8 mouse cellular contexts compared by ENCODE assay signal in genomic region chr12:17795660-17796278, GRCm38 (mm10).
DNase-seq lines count a peak whose midpoint lies in the region; ATAC-seq and TF ChIP-seq lines count a peak whose summit lies in the region.

No protein-coding gene starts in this region.

- ATAC-seq in erythroid progenitor cell, adult 5-6 weeks (replicated peaks; ENCODE audit: low FRiP score, poor library complexity, severe bottlenecking) = no peak

- no peaks in the 10 kb centered on the region for H3K36me3 ChIP-seq in CH12.LX (replicated peaks in 1 of 2; ENCODE audit: control insufficient read depth in 1 of 2, insufficient read depth in 1 of 2, low read length in 1 of 2)

- no peaks in the 10 kb centered on the region for H3K4me1 ChIP-seq in CH12.LX (ENCODE audit: control insufficient read depth in 1 of 2, insufficient read depth in 2 of 2)

- peak; percentile 44 to 67 for TF ChIP-seq CTCF in CH12.LX (conservative IDR thresholded peaks at IDR 0.05 in 1 of 2, IDR thresholded peaks at IDR 0.05 in 1 of 2; ENCODE audit: low read depth in 2 of 2, low read length in 2 of 2)
- peak; percentile 77 for TF ChIP-seq CTCF in layer of hippocampus, adult 2 months (conservative IDR thresholded peaks at IDR 0.05)

- H3K27me3 ChIP-seq in CH12.LX (replicated peaks) = no peaks in the 10 kb centered on the region

- no peaks in the 10 kb centered on the region for H3K79me2 ChIP-seq in CH12.LX (replicated peaks; ENCODE audit: control insufficient read depth, extremely low read depth, insufficient read depth, poor library complexity, severe bottlenecking)

- no peak overlapping the region for H3K27ac ChIP-seq in CH12.LX (ENCODE audit: insufficient read depth, low read depth)
- H3K27ac ChIP-seq in layer of hippocampus, adult 2 months = no peak overlapping the region

- in situ Hi-C loops in CH12.LX (cut with MboI; ENCODE audit: low pct_ligation_motif_present, low pct_unique_long_range_greater_than_20kb, low sequenced_read_pairs) = loop anchor here (10.0 kb wide), 1 partner anchor 121 kb away; no protein-coding TSS in a partner anchor

- no peak overlapping the region for H3K9ac ChIP-seq in CH12.LX (ENCODE audit: insufficient read depth, low read depth)

- H3K9me3 ChIP-seq in CH12.LX (replicated peaks; ENCODE audit: low read length) = no peaks in the 10 kb centered on the region

- DNase-seq in CH12.LX (ENCODE audit: extremely low read depth) = peak; percentile 58
- peak; percentile 65 for DNase-seq in ZHBTc4 (ENCODE audit: low read depth, low spot score)
- DNase-seq in cerebellum, postnatal 4 days (ENCODE audit: low spot score in 2 of 2) = peak; percentile 58 to 66
- DNase-seq in heart, postnatal 36 days = peak; percentile 71 to 86
- DNase-seq in layer of hippocampus, adult 2 months (ENCODE audit: low spot score in 2 of 2) = peak; percentile 9 to 68
- peak; percentile 85 for DNase-seq in lung, postnatal 14 days
- DNase-seq in right cerebral cortex, postnatal 25 days = peak; percentile 14

- H3K4me3 ChIP-seq in CH12.LX (replicated peaks in 1 of 3; ENCODE audit: low read depth in 2 of 3, low read length in 2 of 3, poor library complexity in 1 of 3) = no peak overlapping the region
- no peak overlapping the region for H3K4me3 ChIP-seq in layer of hippocampus, adult 2 months

- TF ChIP-seq POLR2A in CH12.LX (IDR thresholded peaks at IDR 0.05; ENCODE audit: low read depth, low read length) = no peak

- H3K4me2 ChIP-seq in CH12.LX (ENCODE audit: insufficient read depth, low read depth, poor library complexity, severe bottlenecking) = no peak overlapping the region

- intact Hi-C loops in heart, postnatal 36 days (cut with DNase I) = loop anchor here (2.0 to 5.0 kb wide), 4 partner anchors 108 to 428 kb away; no protein-coding TSS in a partner anchor

- TF ChIP-seq EP300 in CH12.LX (IDR thresholded peaks at IDR 0.05; ENCODE audit: low read length) = no peak

- dilution Hi-C loops in CH12.LX (cut with MboI; ENCODE audit: extremely low pct_ligation_motif_present, extremely low pct_unique_long_range_greater_than_20kb, low sequenced_read_pairs) = no loop called here

- peak; percentile 58 for TF ChIP-seq RAD21 in CH12.LX (IDR thresholded peaks at IDR 0.05; ENCODE audit: low read depth, low read length)

TF ChIP-seq in CH12.LX, 34 proteins besides CTCF, POLR2A, EP300 and RAD21:
- no peak for TF ChIP-seq RCOR1 (conservative IDR thresholded peaks at IDR 0.05; ENCODE audit: low read depth, low read length)
- peak; percentile 42 for TF ChIP-seq SMC3 (IDR thresholded peaks at IDR 0.05; ENCODE audit: low read depth, low read length)

Comparison
In these comparisons a context has a peak if more than half of its experiments do, and no peak if none do; other contexts are left out.
1. DNase-seq: peak in every context shown above with its lines; median percentile 85 in lung, postnatal 14 days; 78 in heart, postnatal 36 days; 65 in ZHBTc4; 62 in cerebellum, postnatal 4 days; 58 in CH12.LX; 38 in layer of hippocampus, adult 2 months; 14 in right cerebral cortex, postnatal 25 days.